Mouse (Mus musculus) frontal cortex, postnatal 14 days (tissue): Measurements from ENCODE around the gene Exoc3l.

ENCODE experiments used
- DNase-seq, 2 experiments: peaks; one replicate each; pipeline ENCODE4 v3.0.0; 2022; ENCODE audit warnings: low spot score in 2 of 2

The Exoc3l gene

DNA sequence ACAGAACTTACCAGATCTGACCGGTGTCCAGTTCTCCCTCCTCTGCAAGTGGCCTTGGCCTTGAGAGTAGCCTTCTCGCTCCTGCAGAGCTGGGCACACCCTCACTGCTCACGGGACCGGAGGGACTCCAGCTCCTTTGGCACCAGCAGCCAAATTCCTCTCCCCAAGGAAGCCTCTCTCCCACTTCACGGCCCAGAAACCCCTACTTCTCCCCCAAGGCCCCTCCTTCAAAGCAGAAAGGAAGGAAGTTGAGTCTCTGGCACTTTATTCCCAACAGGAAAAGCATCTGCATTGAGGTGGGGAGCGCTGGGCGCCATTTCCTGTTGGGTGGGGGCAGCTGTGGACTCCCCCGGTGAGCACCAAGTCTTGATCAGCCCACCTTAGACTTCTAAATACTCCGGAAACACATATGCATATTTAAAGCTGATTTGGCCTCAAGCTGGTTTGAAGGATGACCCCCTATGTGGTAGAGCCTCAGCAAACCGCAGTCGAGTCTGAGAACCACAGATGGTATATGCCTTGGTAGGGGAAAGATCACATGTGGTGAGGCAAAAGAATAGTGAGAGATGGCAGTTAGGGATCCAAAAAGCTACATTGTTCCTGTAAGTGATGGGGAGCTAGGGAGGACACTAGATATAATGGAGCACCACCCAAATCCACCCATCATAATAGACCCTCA is at the start of gene Exoc3l:
Exoc3l (minus strand) TSS at position 207 of the 679 bp plus-strand sequence.
- DNase-seq = no peak

DNA sequence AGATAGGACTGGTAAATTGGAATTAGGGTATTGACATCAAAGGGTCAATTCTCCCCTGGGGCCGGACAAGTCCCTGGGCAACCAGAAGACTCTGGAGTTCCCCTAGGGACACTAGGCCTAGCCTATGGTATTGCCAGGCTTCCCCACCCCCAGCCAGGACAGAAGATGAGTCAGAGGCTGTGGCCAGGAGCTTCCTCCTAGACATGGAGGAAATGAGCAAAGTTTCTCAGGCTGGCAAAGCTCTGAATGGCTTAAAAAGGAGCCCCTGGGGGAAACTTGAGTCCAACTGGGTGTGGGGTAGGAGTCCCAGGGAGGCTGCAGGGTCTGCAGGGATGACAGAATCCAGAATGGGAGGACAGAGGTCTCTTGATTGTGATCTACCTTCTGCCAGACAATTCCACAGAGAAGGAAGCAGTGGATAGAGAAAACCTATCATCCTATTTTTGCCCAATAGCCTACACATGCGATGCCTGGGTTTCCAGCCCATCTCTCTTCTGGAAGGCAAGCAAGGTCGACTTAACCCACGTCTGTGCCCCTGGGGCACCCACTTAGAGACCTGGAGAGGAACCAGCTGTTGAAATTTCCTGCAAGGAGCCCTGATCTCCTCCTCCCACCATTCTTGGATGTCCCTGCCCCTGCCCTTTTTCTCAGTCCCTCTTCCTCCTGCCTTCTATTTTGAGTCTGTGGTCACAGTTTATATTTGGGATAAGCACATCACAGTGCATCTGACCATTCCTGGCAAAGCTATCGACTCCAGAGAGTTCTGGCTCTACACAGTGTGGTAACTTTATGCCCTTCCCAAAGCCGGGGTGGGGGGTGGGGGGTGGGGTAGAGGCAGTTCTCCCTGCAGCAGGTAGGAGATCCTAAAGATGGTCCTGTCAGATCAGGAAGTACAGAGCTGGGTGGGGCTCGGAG is 49.4 kb upstream of the Exoc3l start:
- DNase-seq = no peak

DNA sequence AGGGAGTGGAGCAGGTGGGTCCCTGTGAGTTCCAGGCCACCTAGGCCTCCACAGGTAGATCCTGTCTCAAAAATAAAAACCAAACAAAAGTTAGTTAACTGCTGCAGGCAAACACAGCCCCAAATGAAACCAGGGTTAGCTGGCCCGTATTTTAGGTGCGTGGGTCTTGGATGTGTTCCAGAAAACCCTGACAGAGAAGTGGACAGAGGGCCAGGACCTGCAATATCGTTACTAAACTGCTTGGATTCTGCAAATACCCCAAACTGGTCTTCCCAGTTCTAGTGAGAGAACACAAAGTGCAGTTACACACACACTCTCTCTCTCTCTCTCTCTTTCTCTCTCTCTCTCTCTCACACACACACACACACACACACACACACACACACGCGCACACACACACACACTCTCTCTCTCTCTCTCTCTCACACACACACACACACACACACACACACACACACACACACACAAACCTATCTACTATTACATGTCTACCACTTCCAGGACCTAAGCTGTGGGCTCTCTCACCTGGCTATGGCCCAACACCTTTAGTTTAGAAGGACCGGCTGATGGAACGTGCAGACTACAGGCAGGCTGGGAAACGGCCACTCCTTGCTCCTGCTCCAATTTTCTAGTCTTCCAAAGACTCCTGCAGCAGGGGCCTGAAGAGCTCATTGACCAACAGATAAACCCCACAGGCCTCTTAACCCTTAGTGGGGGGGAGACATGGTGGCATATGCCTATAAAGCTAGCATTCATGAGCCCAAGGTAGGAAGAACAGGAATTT is 48.1 kb upstream of the Exoc3l start:
- no peak for DNase-seq

DNA sequence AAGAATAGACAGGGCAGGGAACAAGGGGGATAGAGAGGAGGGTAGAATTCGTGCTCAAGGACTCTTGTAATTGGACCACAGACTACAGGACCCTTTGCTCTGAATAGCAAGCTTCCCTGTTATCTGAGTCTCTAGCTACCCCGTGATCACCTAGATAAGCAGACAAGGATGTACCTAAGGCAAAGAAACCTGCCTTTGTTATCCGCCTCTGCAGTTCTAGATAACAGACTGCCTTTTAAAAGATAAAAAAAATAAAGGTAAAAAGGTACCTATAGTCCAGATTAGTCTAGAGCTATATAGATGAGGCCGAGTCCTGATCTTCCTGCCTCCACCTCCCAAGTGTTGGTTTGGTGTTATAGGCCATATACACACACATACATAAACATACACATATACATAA is 46.9 kb upstream of the Exoc3l start:
- no peak for DNase-seq

DNA sequence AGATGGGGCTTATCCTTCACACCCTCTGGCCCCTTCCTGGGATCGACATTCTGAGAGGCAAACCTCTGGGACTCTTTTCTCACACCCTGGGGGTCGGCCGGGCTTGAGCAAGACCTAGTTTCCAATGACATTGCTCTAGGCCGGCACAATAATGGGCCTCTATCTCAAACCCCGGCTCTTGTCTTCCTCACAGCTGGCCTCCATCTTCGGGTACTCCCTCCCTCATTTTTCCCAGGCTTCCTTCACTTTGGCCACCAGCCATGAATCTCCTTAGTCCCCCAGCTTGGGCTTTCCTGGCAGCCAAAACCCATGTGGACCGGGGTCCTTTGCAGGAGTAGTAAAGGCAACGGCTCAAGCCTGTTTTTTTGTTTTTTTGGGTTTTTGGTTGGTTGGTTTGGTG is 45.5 kb upstream of the Exoc3l start:
- DNase-seq = no peak

DNA sequence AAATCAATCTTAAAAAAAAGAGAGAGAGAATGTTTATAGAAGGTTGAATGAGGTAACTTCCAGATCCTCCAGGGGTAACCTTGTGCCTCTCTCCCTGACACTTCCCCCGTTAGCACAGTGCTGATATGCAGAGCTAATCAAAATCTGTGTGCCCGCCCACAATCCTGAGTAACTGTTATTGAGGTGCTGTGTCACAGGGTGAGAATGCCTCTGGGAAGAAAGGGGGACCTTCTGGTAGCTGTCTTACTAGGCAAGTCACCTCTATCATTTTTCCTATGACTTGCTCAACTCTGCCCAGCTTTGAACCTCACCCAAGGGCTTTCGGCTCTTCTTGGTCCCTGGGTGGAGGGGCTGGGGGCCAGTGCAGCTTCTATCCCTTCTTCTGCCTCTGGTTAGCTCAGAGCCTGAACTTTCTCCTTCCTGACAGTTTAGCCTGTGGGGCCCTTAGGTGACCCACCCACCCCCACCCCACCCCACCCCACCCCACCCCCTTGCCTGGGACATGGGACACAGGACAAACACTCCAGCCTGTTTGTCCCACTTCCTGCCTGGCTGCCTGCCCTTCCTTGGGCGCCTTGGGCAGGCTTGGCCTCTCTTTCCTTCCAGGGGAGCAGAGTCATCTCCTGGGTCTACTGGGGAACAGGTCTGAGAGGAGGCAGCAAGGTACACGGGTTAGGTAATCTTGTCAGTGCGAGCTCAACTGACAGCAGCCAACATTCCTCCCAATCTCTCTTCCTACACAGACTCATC is 44.2 kb upstream of the Exoc3l start:
- DNase-seq = no peak

DNA sequence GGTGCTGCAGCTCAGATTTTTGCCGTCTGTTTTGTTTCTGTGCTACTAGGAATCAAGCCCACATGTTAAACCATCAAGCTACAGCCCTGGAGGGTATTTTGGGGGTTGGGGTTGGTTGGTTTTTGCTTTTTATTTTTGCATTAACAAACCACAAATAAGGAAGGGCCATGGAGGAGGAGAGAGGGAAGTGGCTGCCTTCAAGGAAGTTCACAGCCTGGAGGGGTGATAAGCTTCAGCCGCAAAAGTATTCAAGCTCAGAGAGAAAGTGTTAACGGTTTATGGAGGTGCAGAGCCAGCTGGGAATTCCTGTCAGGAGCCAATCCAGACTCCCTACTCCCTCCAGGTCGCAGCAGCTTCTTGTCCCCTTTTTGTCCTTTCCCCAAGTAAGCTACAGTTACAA is 43.1 kb upstream of the Exoc3l start:
- DNase-seq = no peak

DNA sequence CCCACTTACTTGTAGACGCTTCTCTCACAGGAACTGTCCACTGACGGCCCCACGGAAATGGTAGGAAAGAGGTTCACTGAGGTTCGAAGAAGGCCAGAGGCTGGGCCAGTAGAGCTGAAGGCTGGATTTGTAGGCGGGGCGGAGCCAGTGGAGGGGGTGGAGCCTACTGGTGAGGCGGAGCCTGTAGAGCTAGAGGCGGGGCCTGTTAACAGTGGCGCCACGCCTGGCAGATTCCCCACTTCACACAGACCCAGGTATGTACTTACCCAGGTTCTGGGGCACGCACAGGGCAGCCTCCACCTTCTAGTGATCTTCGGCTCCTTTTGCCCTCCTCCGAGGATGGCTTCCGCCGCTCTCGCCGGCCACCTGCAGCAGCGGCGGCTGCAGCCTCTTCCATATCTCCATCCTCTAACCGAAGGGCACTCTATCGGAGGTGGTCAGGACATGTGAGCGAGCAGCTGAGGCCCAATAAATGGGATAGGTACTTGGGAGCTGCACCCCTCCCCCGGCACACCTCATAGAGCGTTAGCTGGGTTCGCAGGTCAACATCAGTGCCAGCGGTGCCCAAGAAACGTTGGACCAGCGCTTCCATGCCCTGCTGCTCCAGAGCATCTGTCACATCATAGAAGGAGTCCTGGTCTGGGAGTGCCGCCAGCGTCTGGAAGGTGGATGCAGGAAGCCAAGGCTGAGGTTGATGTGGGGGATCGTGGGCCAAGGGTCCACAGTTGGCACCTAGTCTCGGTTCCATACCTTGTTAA is 40.7 kb upstream of the Exoc3l start:
- no peak for DNase-seq

DNA sequence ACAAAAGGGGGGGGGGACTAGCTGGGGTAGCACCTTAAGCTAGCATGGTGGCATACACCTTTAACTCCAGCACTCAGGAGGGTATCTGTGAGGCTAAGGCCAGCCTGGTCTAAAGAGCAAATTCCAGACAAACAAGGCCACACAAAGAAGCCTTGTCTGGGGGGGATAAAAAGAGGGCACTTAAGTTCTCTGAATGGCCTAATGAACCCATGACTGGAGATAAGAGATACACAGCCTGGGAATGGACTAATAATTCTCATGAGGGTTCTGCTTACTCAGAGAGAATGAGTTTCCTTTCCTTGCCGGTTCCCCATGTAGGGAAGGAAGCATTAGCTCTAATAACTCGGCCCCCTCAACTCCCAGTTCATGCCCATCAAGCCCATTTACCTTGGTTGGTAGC is 36.6 kb upstream of the Exoc3l start:
- DNase-seq = no peak

DNA sequence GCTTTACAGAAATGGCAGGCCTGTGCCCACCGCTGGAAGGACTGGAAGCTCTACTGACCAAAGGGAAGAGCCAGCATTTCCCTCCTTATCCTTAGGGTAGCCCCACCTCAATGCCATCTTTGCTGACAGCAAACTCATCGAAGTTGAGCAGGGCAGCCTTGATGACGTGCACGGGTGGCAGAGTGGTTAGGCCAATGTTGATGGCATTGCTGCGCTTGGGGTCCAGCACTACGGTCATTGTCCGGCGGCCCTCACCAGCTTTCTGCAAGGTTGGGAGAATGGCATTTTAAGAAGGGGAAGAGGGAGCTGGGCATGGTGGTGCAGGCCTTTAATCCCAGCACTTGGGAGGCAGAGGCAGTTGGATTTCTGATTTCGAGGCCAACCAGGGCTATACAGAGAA is 36.0 kb upstream of the Exoc3l start:
- no peak for DNase-seq

DNA sequence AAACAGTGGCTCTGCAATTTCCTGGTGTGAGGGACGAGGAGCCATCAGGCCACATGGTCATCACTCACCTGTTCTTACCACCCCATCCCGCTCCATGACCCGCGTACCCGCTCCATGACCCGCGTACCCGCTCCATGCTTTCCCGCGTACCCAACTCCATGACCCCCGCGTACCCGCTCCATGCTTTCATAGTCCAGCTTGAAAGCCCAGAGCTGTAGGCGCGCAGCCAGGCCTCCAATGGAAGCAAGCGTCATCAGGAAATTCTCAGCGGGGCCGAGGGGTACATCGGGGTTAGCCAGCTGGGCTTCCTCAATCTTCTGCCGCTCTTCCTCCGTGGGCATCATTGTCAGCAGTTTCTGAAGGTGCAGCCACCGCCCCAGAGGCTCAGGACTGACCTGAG is 35.6 kb upstream of the Exoc3l start:
- no peak for DNase-seq

DNA sequence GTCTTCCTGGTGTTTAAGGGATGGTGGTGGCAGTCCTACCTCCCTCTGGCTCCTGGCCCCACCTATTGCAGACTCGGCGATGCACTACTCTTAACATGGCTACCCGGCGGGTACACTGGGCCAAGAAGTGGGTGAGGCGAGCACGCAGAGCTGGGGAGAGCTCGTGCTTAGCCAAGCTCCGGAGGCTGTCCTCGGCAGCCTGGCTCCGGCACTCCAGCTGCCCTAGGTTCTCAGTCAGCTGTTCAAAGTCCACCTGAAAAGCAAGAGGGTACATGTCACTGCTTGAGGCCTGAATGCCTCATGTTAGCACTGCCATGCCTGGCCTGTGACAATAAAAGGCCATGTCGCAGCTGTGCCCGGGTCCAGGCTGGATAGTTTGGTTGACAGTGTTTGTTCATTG is 34.4 kb upstream of the Exoc3l start:
- no peak for DNase-seq

DNA sequence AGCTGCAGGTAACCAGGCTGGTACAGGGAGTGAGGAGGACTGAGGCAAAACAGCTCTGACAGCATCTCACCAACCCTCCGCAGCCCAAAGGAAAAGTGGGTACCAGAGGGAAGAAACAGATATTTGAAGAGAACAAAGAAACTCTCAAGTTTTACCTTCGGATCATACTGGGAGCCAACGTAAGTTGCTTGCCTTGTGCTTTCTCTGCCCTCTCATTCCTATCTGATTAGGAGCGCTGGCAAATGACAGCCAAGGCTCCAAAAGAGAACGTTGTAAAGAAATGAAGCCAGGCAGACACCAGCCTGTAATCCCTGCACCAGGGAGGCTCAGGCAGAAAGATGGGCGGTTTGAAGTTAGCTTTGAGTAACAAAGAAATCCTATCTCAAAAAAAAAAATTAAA is 31.1 kb upstream of the Exoc3l start:
- no peak for DNase-seq

DNA sequence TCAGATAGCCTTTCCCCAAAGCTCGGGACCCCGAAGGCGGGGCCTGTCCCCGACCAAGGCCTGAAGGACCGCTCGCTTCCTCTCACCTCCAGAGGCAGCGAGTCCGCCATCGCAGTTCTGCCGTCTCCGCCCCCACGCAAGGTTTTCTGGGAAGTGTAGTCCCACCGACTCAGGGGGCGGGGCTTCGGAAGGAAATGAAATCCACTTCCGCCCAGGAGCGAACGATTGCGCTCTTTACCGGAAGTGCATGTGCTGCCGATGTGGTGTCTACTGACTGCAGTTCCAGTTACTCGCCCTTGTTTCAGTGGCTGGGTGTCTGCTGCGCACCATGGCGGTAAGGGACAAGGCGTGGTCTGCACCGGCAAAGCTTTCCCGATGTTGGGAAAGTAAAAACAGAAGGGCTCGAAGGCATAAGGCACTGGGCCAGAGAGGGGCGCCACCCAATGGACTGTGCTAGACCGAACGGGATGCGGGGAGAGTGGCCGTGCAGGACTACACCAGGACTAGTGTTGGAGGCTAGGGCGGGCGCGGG is 30.3 kb upstream of the Exoc3l start, which contains the start of the genes Lrrc29 and Tmem208:
Lrrc29 (minus strand) TSS at position 138 of the 532 bp plus-strand sequence.
Tmem208 (plus strand) TSS at position 214 of the 532 bp plus-strand sequence.
- peak; percentile 95 to 97 for DNase-seq

DNA sequence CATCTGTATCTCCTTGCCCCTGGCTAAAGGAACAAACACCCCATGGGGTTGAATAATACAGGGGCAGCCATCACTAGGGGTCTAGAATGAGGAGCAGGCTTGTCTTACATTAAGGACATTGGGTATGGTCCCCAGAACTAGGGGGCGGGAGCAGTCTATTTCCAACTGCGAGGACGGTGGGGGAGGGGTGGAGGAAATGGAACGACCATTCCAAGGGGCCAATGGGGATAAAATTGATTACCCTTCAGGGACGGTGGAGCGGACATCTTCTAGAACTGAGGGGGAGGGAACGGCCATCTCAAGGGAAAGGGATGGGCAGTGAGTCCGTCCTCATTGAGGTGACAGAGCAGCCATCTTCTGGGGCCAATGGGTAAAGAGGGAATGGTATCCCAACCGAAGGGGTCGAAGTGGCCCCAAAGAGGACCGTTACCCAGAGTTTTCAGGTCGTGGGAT is 29.8 kb upstream of the Exoc3l start:
- no peak for DNase-seq

DNA sequence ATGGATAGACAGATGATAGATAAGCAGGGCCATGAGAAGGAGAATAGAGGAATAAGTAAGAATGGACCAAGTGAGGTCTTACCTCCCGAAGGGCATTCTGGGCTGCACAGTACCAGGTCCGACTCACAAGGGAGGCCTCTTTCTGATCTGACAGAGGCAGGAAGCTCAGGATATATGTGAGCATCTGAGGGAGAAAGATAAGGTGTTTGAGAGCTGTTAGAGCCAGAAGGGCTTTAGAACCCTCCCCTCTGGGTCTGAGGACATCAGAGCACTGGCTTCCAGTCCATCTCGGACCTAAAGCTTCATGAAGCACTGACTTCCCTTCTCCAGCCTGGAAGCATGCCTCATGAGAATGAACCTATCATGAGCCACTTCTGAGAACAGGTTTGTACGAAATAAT is 27.3 kb upstream of the Exoc3l start:
- DNase-seq = no peak

DNA sequence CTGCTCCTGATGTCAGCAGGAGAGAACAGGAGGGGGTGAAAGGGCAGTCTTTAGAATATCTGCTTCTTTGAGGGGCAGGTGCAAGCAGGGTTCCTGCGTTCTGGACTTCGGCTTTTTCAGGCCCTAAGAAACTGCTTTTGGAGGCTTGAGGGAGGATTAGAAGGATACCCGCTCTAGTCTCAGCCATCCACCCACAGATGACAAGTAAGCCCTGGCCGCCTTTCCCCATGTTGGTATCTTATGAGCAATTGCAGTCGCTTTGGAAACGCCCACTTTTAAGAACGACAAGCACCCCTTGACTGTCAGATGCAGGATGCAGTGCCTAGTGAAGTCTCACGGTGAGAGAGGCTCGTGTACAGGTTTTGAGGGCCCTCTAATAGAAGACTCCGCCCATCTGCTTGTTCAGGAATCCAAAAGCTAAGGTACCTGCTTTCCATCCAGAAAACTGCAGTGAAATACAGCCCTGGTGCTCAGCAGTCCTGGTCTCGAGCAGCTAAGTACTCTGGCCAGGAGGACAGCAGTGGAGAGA is 22.8 kb upstream of the Exoc3l start:
- no peak for DNase-seq

DNA sequence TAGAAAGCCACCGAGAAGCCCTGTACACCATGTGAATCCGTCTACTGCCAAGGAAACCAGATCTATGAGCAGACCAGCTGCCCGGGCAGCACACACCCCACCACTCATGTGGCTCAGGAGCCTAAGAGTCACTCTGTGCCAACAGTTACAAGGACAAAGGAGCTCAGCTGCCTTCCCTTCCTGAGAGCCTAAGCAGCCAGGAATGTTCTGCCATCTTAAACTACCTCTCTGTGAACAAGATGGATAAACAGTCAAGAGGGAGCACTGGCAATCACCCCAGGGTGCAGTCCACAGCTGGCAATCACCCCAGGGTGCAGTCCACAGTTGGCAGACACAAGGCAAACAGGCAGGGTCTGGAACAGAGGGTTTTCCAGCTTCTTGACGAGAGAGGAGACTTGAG is 22.0 kb upstream of the Exoc3l start:
- DNase-seq = no peak

DNA sequence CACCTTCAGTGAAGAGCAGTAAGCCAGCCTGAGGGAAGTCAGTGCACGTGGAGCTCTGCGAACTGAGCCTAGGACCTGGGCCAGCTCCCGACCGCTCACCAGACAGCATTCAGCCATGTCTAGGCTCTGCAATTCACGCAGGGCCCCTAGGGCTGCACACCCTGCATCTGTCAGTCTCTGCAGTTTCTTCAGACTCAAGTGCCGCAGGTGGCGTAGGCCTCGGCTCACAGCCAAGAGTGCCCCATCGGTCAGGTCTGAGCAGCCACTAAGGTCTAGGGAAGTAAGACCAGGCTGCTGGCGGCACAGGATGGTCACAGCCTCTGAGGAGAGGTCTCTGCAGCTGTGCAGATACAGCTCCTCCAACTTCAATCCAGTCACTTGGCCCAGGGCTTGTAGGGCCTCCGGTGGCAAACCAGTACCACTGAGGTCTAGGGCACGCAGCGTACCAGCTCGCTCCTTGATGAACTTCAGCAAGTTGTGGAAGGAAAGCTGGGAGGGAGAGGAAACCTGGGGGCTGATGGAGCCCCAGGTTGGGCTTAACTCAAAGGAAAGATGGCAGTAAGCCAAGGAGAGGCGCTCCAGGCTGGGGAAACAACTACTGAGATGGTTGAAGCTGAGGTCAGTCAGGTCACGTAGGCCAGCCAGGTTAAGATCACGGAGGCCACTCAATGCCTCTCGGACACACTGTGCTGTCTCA is 19.3 kb upstream of the Exoc3l start:
- DNase-seq = no peak
